Mouse (Mus musculus) liver, adult (tissue): ENCODE data around the gene Rngtt.

Source experiments
- GATA4 ChIP-seq: IDR thresholded peaks from 2 replicates; pipeline ENCODE4 v1.6.1; 2014; ENCODE audit warnings: mild to moderate bottlenecking, low read length; ENCODE audit not compliant: insufficient replicate concordance

The Rngtt gene

GRCm38 (mm10) chr4:33523774-33524173 is 213.7 kb downstream of the Rngtt start:
- no peak for TF ChIP-seq GATA4

- no peak for TF ChIP-seq GATA4
Observed at GRCm38 (mm10) chr4:33524481-33525141, 214.5 kb downstream of the Rngtt start.

GRCm38 (mm10) chr4:33525272-33525671 is 215.2 kb downstream of the Rngtt start:
- TF ChIP-seq GATA4 = no peak

- no peak for TF ChIP-seq GATA4
Observed at GRCm38 (mm10) chr4:33526092-33526491, 216.0 kb downstream of the Rngtt start.

GRCm38 (mm10) chr4:33526675-33527074 is 216.6 kb downstream of the Rngtt start:
- no peak for TF ChIP-seq GATA4

GRCm38 (mm10) chr4:33532596-33532995 is 222.5 kb downstream of the Rngtt start:
- TF ChIP-seq GATA4 = no peak

- no peak for TF ChIP-seq GATA4
Observed at GRCm38 (mm10) chr4:33544755-33545576, 234.9 kb downstream of the Rngtt start.

GRCm38 (mm10) chr4:33545577-33545879 is 235.4 kb downstream of the Rngtt start:
- no peak for TF ChIP-seq GATA4

- no peak for TF ChIP-seq GATA4
Observed at GRCm38 (mm10) chr4:33546278-33546677, 236.2 kb downstream of the Rngtt start.

GRCm38 (mm10) chr4:33547315-33547929 is 237.3 kb downstream of the Rngtt start:
- no peak for TF ChIP-seq GATA4

- TF ChIP-seq GATA4 = no peak
Observed at GRCm38 (mm10) chr4:33549606-33550005, 239.5 kb downstream of the Rngtt start.
